Mouse (Mus musculus) ES-E14 (cell line): ENCODE measurements around the gene Cntn5. TPM values are rescaled to one million over a fixed set of nuclear protein-coding genes. Genes with fewer than 3 reads are reported as not detected.
"Not testable (repeated sequence)": the region's sequence is repeated elsewhere in the genome, so short reads cannot be mapped to it uniquely, and the experiment has no call there.

Experiments
- DNase-seq: peaks from one replicate; pipeline ENCODE4 v3.0.0-alpha.2; 2013; ENCODE audit warnings: low read depth, low spot score
- H3K27ac ChIP-seq: 2 replicates; pipeline ENCODE4 v1.5.1; 2012; ENCODE audit warnings: low read depth, mild to moderate bottlenecking, low read length, moderate library complexity, mixed read lengths; ENCODE audit not compliant: poor library complexity, insufficient read depth, severe bottlenecking
- H3K36me3 ChIP-seq: 2 replicates; pipeline ENCODE4 v1.6.1; 2012; ENCODE audit warnings: mild to moderate bottlenecking, low read length, moderate library complexity, mixed read lengths; ENCODE audit not compliant: control insufficient read depth, poor library complexity, insufficient read depth, severe bottlenecking
- H3K4me1 ChIP-seq, 2 experiments: fragments of 150-350 bp in 1 of 2; sonication (generic) in 1 of 2; 2 replicates each; pipeline ENCODE4 v1.6.1; 2012; ENCODE audit warnings: low read length in 2 of 2, mild to moderate bottlenecking in 1 of 2, mixed read lengths in 1 of 2; ENCODE audit not compliant: control insufficient read depth in 2 of 2, insufficient read depth in 2 of 2, poor library complexity in 1 of 2
- H3K4me3 ChIP-seq, 2 experiments: fragments of 150-350 bp in 1 of 2; sonication (generic) in 1 of 2; 2 replicates each; pipeline ENCODE4 v1.5.1; 2012; ENCODE audit warnings: low read length in 2 of 2, low read depth in 1 of 2, mild to moderate bottlenecking in 1 of 2, mixed read lengths in 1 of 2; ENCODE audit not compliant: insufficient read depth in 1 of 2, poor library complexity in 1 of 2, severe bottlenecking in 1 of 2
- H3K9ac ChIP-seq: 2 replicates; pipeline ENCODE4 v1.6.1; 2012; ENCODE audit warnings: low read depth, mild to moderate bottlenecking, low read length, mixed read lengths; ENCODE audit not compliant: poor library complexity, insufficient read depth, severe bottlenecking
- H3K9me3 ChIP-seq: fragments of 150-350 bp; sonication (generic); 2 replicates; pipeline ENCODE4 v1.6.1; 2012; ENCODE audit warnings: low read depth, mild to moderate bottlenecking, low read length; ENCODE audit not compliant: control insufficient read depth, insufficient read depth
- CHD2 ChIP-seq: IDR thresholded peaks from 2 replicates; pipeline ENCODE4 v1.6.1; 2014; ENCODE audit warnings: mild to moderate bottlenecking, low read depth, low read length, inconsistent platforms
- HCFC1 ChIP-seq: IDR thresholded peaks from 2 replicates; pipeline ENCODE4 v1.6.1; 2012; ENCODE audit warnings: low read length, inconsistent platforms, borderline replicate concordance; ENCODE audit not compliant: insufficient read depth
- MAFK ChIP-seq: IDR thresholded peaks from 2 replicates; pipeline ENCODE4 v1.6.1; 2014; ENCODE audit warnings: mild to moderate bottlenecking, low read depth, low read length, inconsistent platforms; ENCODE audit not compliant: insufficient read depth
- ZC3H11A ChIP-seq: IDR thresholded peaks from 2 replicates; pipeline ENCODE4 v1.6.1; 2012; ENCODE audit warnings: low read depth, mild to moderate bottlenecking, inconsistent platforms, low read length, borderline replicate concordance
- ZNF384 ChIP-seq: IDR thresholded peaks from 2 replicates; pipeline ENCODE4 v1.6.1; 2012; ENCODE audit warnings: low read depth, low read length, inconsistent platforms
- in situ Hi-C, 2 experiments: fragments of 600-800 bp; cut with MboI; formaldehyde crosslinking; loops; one replicate each; pipeline ENCODE4 v1.15.1; 2025; ENCODE audit warnings: low sequenced_read_pairs in 2 of 2, inconsistent platforms in 1 of 2; ENCODE audit not compliant: unreplicated experiment in 2 of 2
- total RNA-seq: library from RNA; depleted of rRNA; stranded (reverse); fragments of 300-350 nt; gene quantifications from 2 replicates; pipeline ENCODE4 v1.2.3, GENCODE M21; 2012

The Cntn5 gene
- total RNA-seq, 1 experiment, result not detected

DNA sequence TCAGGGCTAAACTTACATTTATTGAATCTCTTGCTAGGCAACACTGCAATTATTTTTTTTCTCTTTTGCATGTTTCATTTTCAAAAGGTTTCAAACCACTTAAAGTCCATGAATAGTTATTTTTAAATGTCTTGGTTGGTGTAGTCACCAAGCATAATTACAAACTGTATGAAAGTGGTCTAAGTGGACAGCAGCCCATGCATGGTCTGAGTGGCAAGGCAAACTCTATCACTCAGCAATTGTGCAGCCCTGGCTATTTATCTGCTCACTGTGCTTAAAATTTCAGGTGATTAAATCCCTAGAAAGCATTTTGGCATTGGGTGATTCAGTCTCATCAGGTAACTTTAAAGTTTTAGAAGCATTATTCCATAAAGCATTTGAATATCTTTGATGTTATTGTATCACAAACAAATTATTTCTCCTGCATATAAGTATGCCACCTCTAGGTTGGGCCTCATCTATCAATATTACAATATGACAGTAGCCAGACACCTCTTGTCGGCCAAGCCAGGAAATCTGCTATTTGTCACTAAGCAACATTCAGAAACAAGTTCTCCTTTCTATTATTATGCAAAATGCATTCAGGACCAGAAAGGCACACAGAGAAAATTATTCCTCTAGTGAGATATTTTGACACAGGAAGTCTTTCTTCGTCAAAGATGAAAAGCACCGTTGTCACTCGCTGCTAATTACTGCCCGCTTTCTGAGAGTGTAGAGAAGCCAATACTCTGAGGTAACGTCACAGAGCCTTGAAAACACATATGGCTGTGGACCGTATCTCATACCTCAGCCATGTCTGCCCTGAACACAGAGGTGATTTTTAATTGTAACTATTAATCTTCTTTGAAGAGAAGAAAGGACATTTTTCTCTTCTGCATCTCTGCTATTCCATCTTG is 329.0 kb downstream of the Cntn5 start:
- in situ Hi-C loops, result no loop called here
- no peak for DNase-seq
- Histone ChIP-seq H3K9me3 (no peaks in the 10 kb centered on the region), H3K4me3 (no peak overlapping the region), H3K4me1 (no peaks in the 10 kb centered on the region), H3K9ac (no peak overlapping the region), H3K27ac (no peak overlapping the region), H3K36me3 (no peaks in the 10 kb centered on the region)
- no peak for TF ChIP-seq HCFC1
- TF ChIP-seq ZC3H11A, result no peak
- no peak for TF ChIP-seq MAFK
- no peak for TF ChIP-seq CHD2
- no peak for TF ChIP-seq ZNF384

DNA sequence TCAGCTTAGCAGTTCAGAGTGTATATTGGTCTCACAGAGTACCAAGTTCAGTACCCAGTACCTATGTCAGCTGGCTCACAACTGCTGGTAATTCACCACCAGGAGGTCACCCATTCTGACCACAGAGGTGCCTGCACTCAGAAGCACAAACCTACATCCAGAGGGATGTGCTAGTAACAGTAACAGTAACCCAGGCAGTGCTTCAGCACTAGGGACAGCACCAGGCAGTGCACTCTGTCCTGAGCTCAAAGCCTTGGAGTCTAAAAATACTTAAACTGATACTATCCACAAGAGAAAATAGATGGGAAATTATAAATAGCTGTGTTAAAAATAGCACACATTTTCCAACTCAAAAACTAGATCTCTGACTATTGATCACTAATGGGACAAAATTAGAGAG is 334.7 kb downstream of the Cntn5 start:
- Histone ChIP-seq H3K4me1 (no peaks in the 10 kb centered on the region), H3K9ac (no peak overlapping the region), H3K36me3 (no peaks in the 10 kb centered on the region), H3K9me3 (no peaks in the 10 kb centered on the region), H3K27ac (no peak overlapping the region), H3K4me3 (no peak overlapping the region)
- TF ChIP-seq CHD2, result no peak
- no peak for TF ChIP-seq MAFK
- no peak for TF ChIP-seq ZC3H11A
- no peak for TF ChIP-seq HCFC1
- no peak for TF ChIP-seq ZNF384
- peak; percentile 22 for DNase-seq
- in situ Hi-C loops, result no loop called here

DNA sequence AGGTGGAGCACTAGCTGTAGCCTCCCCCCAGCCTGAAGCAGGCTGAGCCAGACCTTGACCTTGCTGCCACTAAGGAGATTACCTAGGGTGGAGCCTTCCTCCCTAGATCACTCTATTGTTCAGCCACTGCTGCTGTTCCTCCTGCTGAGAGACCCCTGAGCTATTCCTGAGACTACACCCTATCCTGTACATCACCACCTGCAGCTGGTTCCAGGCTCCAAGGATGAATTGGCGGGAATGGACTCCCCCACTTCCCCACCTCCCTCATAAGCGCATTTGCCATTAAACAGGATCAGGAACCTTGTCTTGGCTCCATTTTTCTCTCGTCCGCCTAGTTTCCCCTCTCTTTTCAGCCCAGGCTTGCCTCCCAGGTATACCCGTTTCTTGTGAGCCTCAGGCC is 363.7 kb downstream of the Cntn5 start:
- H3K9ac ChIP-seq, H3K9me3 ChIP-seq, in situ Hi-C loops, H3K4me3 ChIP-seq, H3K4me1 ChIP-seq, H3K36me3 ChIP-seq: not testable (repeated sequence)
- H3K27ac ChIP-seq, result peak overlapping the region; percentile 90
- peak; percentile 37 for DNase-seq

DNA sequence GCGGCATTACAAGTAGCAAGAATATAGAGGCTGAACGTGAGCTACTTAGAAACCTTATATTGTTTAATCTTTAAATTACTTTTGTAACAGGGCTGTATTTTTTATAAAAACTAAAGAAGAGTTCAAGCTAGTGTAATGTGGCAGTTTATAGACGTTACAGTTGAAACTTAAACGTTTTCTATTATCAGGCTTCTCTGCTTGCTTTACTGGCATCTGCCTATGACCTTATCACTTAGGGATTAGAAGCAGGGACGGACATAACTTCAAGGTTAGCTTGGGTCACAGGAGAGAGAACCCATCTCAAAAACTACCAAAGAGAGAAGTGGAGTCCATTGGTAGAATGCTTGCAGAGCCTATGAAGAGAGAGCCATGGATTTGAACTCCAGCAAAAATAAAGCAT is 372.3 kb downstream of the Cntn5 start:
- TF ChIP-seq ZC3H11A (no peak), ZNF384 (no peak), HCFC1 (no peak), CHD2 (no peak), MAFK (no peak)
- in situ Hi-C loops, result no loop called here
- Histone ChIP-seq H3K4me1 (no peaks in the 10 kb centered on the region), H3K9me3 (no peaks in the 10 kb centered on the region), H3K36me3 (no peaks in the 10 kb centered on the region), H3K27ac (no peak overlapping the region), H3K9ac (no peak overlapping the region), H3K4me3 (no peak overlapping the region)
- DNase-seq, result no peak

DNA sequence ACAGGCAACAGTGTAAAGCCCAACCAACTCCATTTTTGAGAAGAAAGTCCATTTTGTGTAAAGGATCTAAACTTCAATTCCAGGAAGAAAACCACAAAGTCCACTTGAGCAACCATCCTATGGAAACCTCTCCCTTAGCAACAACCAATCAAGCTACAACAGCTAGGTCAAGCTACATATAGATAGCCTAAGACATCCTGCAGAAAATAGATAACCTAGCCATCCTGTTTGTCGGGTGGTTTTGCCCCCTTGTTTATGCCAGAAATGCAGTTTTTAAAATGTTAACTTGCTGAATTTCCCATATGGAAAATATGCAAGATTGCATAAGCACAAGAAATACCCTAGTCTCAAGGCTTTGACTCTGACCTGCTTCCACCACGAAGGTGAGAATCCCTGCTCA is 373.5 kb downstream of the Cntn5 start:
- DNase-seq, result no peak
- no peak for TF ChIP-seq ZNF384
- no peak for TF ChIP-seq CHD2
- TF ChIP-seq MAFK, result no peak
- TF ChIP-seq ZC3H11A, result no peak
- TF ChIP-seq HCFC1, result no peak
- Histone ChIP-seq H3K4me1 (no peaks in the 10 kb centered on the region), H3K27ac (no peak overlapping the region), H3K4me3 (no peak overlapping the region), H3K36me3 (no peaks in the 10 kb centered on the region), H3K9ac (no peak overlapping the region), H3K9me3 (no peaks in the 10 kb centered on the region)
- in situ Hi-C loops, result no loop called here
